Mouse (Mus musculus) liver, embryonic 14.5 days (tissue): ENCODE results near the gene Blzf1. TPM values are rescaled to one million over a fixed set of nuclear protein-coding genes. Genes with fewer than 3 reads are reported as not detected.

Source experiments
- ATAC-seq: fragments of 200-750 bp; cut with Nextera tagmentation; 2 replicates; pipeline ENCODE4 v1.8.0; 2017; ENCODE audit warnings: moderate number of reproducible peaks, mild to moderate bottlenecking, moderate library complexity; ENCODE audit not compliant: insufficient read depth
- DNase-seq, 3 experiments: peaks; one replicate each; pipeline ENCODE4 v3.0.0-alpha.2; 2012 to 2013; ENCODE audit warnings: low read depth in 3 of 3, low spot score in 3 of 3
- H3K27ac ChIP-seq: fragments of 300-500 bp; sonication (generic); 2 replicates; pipeline ENCODE4 v1.5.1; 2014; ENCODE audit warnings: moderate library complexity, mild to moderate bottlenecking, control low read depth, inconsistent platforms
- H3K27me3 ChIP-seq: fragments of 300-500 bp; sonication (generic); 2 replicates; pipeline ENCODE4 v1.6.1; 2014; ENCODE audit warnings: mild to moderate bottlenecking, low read length, moderate library complexity; ENCODE audit not compliant: control insufficient read depth, insufficient read depth
- H3K36me3 ChIP-seq: fragments of 300-500 bp; sonication (generic); replicated peaks from 2 replicates; pipeline ENCODE4 v1.6.1; 2014; ENCODE audit warnings: low read depth; ENCODE audit not compliant: control insufficient read depth, insufficient read depth
- H3K4me1 ChIP-seq, 2 experiments: fragments of 200-500 bp in 1 of 2; fragments of 300-500 bp in 1 of 2; sonication (generic) in 1 of 2; replicated peaks; 2 replicates each; pipeline ENCODE4 v1.6.1; 2012 to 2014; ENCODE audit warnings: antibody characterized with exemption in 1 of 2, inconsistent platforms in 1 of 2, low read length in 1 of 2; ENCODE audit not compliant: control insufficient read depth in 2 of 2, insufficient read depth in 2 of 2
- H3K4me2 ChIP-seq: fragments of 300-500 bp; sonication (generic); 2 replicates; pipeline ENCODE4 v1.6.1; 2014; ENCODE audit warnings: low read depth, mild to moderate bottlenecking, control low read depth, moderate library complexity
- H3K4me3 ChIP-seq, 2 experiments: fragments of 200-500 bp in 1 of 2; fragments of 300-500 bp in 1 of 2; sonication (generic) in 1 of 2; 2 replicates each; pipeline ENCODE4 v1.5.1; 2012 to 2014; ENCODE audit warnings: low read depth in 2 of 2, low read length in 2 of 2, mild to moderate bottlenecking in 2 of 2, control low read depth in 1 of 2, inconsistent platforms in 1 of 2, moderate library complexity in 1 of 2; ENCODE audit not compliant: insufficient read depth in 1 of 2
- H3K9ac ChIP-seq: fragments of 300-500 bp; sonication (generic); replicated peaks from 2 replicates; pipeline ENCODE4 v1.6.1; 2014; ENCODE audit warnings: mild to moderate bottlenecking, control low read depth, moderate library complexity
- H3K9me3 ChIP-seq: fragments of 300-500 bp; sonication (generic); 2 replicates; pipeline ENCODE4 v1.6.1; 2016; ENCODE audit warnings: low read length, mixed read lengths; ENCODE audit not compliant: control insufficient read depth
- CTCF ChIP-seq: IDR thresholded peaks from 2 replicates; pipeline ENCODE4 v1.5.1; 2016; ENCODE audit warnings: antibody characterized with exemption, low read depth, control low read depth
- EP300 ChIP-seq: IDR thresholded peaks from 2 replicates; pipeline ENCODE4 v1.6.1; 2016; ENCODE audit warnings: antibody characterized with exemption, low read depth
- WGBS: fragments of 180-500 bp; shearing (Covaris S2); extraction: QIAGEN DNeasy Blood & Tissue Kit; methylation state at CpG from one replicate; pipeline ENCODE4 v1.1.7; 2014; ENCODE audit not compliant: insufficient replicate concordance; 5-methylcytosine and 5-hydroxymethylcytosine counted together
- polyA plus RNA-seq, 2 experiments: library from polyadenylated mRNA; depleted of rRNA in 1 of 2; stranded (reverse) in 1 of 2; unstranded in 1 of 2; fragments of >200 nt; fragmentation: Nextera tagmentation in 1 of 2; extraction: Ambion mirVana in 1 of 2; gene quantifications; 2 replicates each; pipeline versions ENCODE4 v1.2.1 to v1.2.3; 2012 to 2014

Gene Blzf1
- polyA plus RNA-seq, 2 experiments = 4.1 to 8.5 TPM

DNA sequence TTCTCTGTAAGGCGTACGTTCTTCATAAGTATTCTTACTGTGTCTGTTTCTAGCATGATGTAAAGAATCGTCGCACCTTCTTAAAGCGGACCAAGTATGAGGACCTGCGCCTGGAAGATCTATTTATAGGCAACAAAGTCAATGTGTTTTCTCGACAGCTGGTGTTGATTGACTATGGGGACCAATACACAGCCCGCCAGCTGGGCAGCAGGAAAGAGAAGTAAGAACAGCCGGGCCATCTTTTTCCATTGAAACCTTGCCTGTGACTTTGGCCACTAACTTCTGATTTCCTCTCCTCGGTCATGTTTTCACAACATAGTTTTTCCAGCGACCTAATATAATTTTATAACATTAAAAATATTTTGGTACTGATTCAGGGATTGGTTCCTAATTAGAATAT is 25.3 kb upstream of the Blzf1 start:
- no peaks in the 10 kb centered on the region for H3K36me3 ChIP-seq
- 76% methylated on average over 11 of the region's 11 CpGs for WGBS
- no peak overlapping the region for H3K9ac ChIP-seq
- H3K27ac ChIP-seq = no peak overlapping the region
- H3K9me3 ChIP-seq = no peaks in the 10 kb centered on the region
- H3K4me2 ChIP-seq = no peak overlapping the region
- ATAC-seq (no peak), DNase-seq (no peak)
- no peaks in the 10 kb centered on the region for H3K27me3 ChIP-seq
- no peak overlapping the region for H3K4me3 ChIP-seq
- H3K4me1 ChIP-seq = no peaks in the 10 kb centered on the region
- TF ChIP-seq CTCF = no peak
- TF ChIP-seq EP300 = no peak

DNA sequence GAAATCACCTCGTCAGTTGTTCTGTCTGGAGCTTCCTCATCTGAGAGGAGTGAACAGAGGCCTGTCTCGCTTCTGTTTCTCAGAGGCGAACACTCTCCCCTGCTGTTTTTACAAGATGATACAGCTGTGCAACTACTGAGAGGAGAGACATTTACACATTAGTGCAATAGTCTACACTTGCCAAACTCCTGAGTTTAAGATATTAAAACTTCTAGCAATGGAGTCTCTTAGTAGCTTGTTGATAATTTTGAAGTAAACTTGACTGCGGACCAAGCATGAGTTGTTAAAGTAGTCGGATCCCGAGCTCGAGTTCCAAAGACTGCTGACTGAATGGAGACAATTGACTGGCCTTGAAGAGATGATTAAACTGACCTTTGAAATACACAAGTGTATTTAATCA is 20.5 kb upstream of the Blzf1 start:
- no peaks in the 10 kb centered on the region for H3K36me3 ChIP-seq
- no peaks in the 10 kb centered on the region for H3K27me3 ChIP-seq
- no peaks in the 10 kb centered on the region for H3K9me3 ChIP-seq
- no peak overlapping the region for H3K27ac ChIP-seq
- H3K4me2 ChIP-seq = no peak overlapping the region
- ATAC-seq (no peak), DNase-seq (no peak)
- 68% methylated on average over 7 of the region's 7 CpGs for WGBS
- no peak for TF ChIP-seq CTCF
- no peak overlapping the region for H3K9ac ChIP-seq
- no peak overlapping the region for H3K4me3 ChIP-seq
- no peaks in the 10 kb centered on the region for H3K4me1 ChIP-seq

- no peak for ATAC-seq
- DNase-seq = no peak
Measured at GRCm38 (mm10) chr1:164326600-164327155, 19.4 kb upstream of the Blzf1 start.

GRCm38 (mm10) chr1:164324878-164325277 is 17.6 kb upstream of the Blzf1 start:
- H3K9me3 ChIP-seq = no peaks in the 10 kb centered on the region
- no peak overlapping the region for H3K4me2 ChIP-seq
- no peaks in the 10 kb centered on the region for H3K27me3 ChIP-seq
- H3K27ac ChIP-seq = no peak overlapping the region
- no peak overlapping the region for H3K4me3 ChIP-seq
- DNase-seq (no peak), ATAC-seq (no peak)
- 56% methylated on average over 2 of the region's 2 CpGs for WGBS
- peaks cover 0 to 5% of the 10 kb centered on the region in 2 experiments; a peak in 1 of 4 replicates for H3K4me1 ChIP-seq
- H3K9ac ChIP-seq = no peak overlapping the region
- TF ChIP-seq EP300 (no peak), CTCF (no peak)
- no peaks in the 10 kb centered on the region for H3K36me3 ChIP-seq

More at GRCm38 (mm10) chr1:164326600-164327155, 19.4 kb upstream of the Blzf1 start:
- no peak overlapping the region for H3K4me2 ChIP-seq
- H3K36me3 ChIP-seq = no peaks in the 10 kb centered on the region
- 66% methylated on average over 6 of the region's 6 CpGs for WGBS
- TF ChIP-seq EP300 (no peak), CTCF (no peak)
- H3K27ac ChIP-seq = no peak overlapping the region
- no peaks in the 10 kb centered on the region for H3K9me3 ChIP-seq
- no peaks in the 10 kb centered on the region for H3K4me1 ChIP-seq
- H3K4me3 ChIP-seq = no peak overlapping the region
- no peak overlapping the region for H3K9ac ChIP-seq
- H3K27me3 ChIP-seq = no peaks in the 10 kb centered on the region

DNA sequence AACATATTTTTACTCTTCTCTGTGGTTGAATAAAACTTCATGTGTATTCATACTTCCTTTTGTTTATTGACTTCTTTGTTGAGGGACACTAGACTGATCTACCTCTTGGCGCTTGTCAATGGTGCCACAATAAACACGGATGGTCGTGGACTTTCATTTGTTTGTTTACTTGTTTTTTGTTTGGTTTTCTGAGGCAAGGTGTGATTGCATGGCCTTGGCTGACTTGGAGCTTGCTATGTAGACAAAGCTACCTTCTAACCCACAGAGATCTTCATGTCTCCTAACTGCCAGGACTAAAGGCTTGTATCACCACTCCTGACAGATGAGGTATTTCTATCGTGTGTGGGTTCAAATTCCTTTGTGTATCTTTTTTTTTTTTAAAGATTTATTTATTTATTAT is 16.9 kb upstream of the Blzf1 start:
- DNase-seq (no peak), ATAC-seq (no peak)
- no peak overlapping the region for H3K27ac ChIP-seq
- H3K4me1 ChIP-seq = peaks cover 0 to 9% of the 10 kb centered on the region in 2 experiments; a peak in 1 of 4 replicates
- H3K9me3 ChIP-seq = no peaks in the 10 kb centered on the region
- 74% methylated on average over 4 of the region's 4 CpGs for WGBS
- H3K4me3 ChIP-seq = no peak overlapping the region
- H3K9ac ChIP-seq = no peak overlapping the region
- no peaks in the 10 kb centered on the region for H3K27me3 ChIP-seq
- TF ChIP-seq CTCF = no peak
- no peak for TF ChIP-seq EP300
- H3K36me3 ChIP-seq = no peaks in the 10 kb centered on the region
- no peak overlapping the region for H3K4me2 ChIP-seq
